Mouse (Mus musculus) kidney, adult 2 months (tissue): ENCODE results near the gene 1700069L16Rik.

Experiments used
- CTCF ChIP-seq: fragments of 200-500 bp; conservative IDR thresholded peaks from 2 replicates; pipeline ENCODE4 v1.5.1; 2011; ENCODE audit warnings: low read depth, mild to moderate bottlenecking, control low read depth, low read length, moderate library complexity, mixed read lengths; ENCODE audit not compliant: insufficient read depth, insufficient read length
- POLR2A ChIP-seq: fragments of 200-500 bp; IDR thresholded peaks from one replicate; pipeline ENCODE4 v1.6.1; 2011; ENCODE audit warnings: low read depth, low read length, control low read depth

GRCm38 (mm10) chr5:113748556-113749331, 24.2 kb upstream of the 1700069L16Rik start:
- TF ChIP-seq CTCF, result no peak
- no peak for TF ChIP-seq POLR2A
